Mouse (Mus musculus) testis, adult 2 months (tissue): ENCODE measurements at regions not wholly inside any gene's neighbourhood (a gene's known extent, or its start where the extent isn't known, plus 50 kb on each side); places are given as distances from the start of the nearest gene placed in this dataset.

ENCODE experiments used
- CTCF ChIP-seq: fragments of 200-500 bp; IDR thresholded peaks from 2 replicates; pipeline ENCODE4 v1.5.1; 2012; ENCODE audit warnings: low read depth, mild to moderate bottlenecking, inconsistent platforms, low read length, moderate library complexity; ENCODE audit not compliant: control insufficient read depth, insufficient read depth, insufficient replicate concordance
- POLR2A ChIP-seq: fragments of 200-500 bp; IDR thresholded peaks from 2 replicates; pipeline ENCODE4 v1.6.1; 2012; ENCODE audit warnings: low read depth, mild to moderate bottlenecking, inconsistent platforms, low read length, moderate library complexity; ENCODE audit not compliant: control insufficient read depth

GRCm38 (mm10) chr10:124416531-124416930, 972.7 kb downstream of the Slc16a7 start:
- no peak for TF ChIP-seq POLR2A
- TF ChIP-seq CTCF, result no peak
